Mouse (Mus musculus) embryonic fibroblast, embryonic 13.5 days (primary cell): ENCODE results near the gene Asap2.

ENCODE experiments used
- CTCF ChIP-seq: IDR thresholded peaks from 2 replicates; pipeline ENCODE4 v1.5.1; 2011; ENCODE audit warnings: mild to moderate bottlenecking, control low read depth, low read length, moderate library complexity, borderline replicate concordance; ENCODE audit not compliant: insufficient read depth
- POLR2A ChIP-seq: IDR thresholded peaks from 2 replicates; pipeline ENCODE4 v1.6.1; 2011; ENCODE audit warnings: low read depth, mild to moderate bottlenecking, control low read depth, low read length, moderate library complexity

GRCm38 (mm10) chr12:21130274-21130823, 140.1 kb downstream of the Asap2 start:
- TF ChIP-seq POLR2A (no peak), CTCF (no peak)
